In the genomic region with DNA sequence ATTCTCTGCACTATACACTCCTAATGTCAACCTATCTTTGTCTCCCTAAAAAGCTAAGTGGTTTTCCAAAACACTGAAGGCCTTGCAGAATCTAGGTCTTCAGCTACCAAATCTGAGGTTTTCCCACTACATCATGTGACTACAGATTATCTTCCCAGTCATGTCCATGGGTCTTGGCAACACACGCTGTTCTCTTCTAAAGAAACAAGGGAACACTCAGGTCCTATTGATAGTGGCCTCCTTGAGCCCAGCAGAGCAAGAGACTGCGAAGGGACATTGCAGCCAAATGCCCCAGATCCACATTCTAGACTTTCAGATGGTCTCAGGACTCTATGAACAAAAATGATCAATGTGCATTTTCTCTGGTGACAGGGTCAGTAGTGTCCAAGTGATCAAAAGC, we compare ENCODE assay signal across 28 mouse cellular contexts. TPM values are rescaled to one million over a fixed set of nuclear protein-coding genes. Genes with fewer than 3 reads are reported as not detected.
A peak's percentile ranks its signal among the peaks of the same experiment; 100 is the strongest.
DNase-seq lines count a peak whose midpoint lies in the region; ATAC-seq and TF ChIP-seq lines count a peak whose summit lies in the region.
"Had no signal": no experiment of that assay in that cellular context is flagged by ENCODE, and none has a peak within 500 bp of the region (broad histone marks: within the 10 kb centered on the region; RNA-seq: fewer than 3 reads in every experiment).

No protein-coding gene starts in this region.

- no peak for TF ChIP-seq CTCF in lung, postnatal 0 days (IDR thresholded peaks at IDR 0.05)

- no peaks in the 10 kb centered on the region for H3K9me3 ChIP-seq in heart, embryonic 10.5 days
- no peaks in the 10 kb centered on the region for H3K9me3 ChIP-seq in lung, postnatal 0 days (ENCODE audit: low read length)
- H3K9me3 ChIP-seq: embryonic facial prominence, embryonic 15.5 days; hindbrain, embryonic 15.5 days; intestine, embryonic 15.5 days; limb, embryonic 10.5 days; liver, embryonic 15.5 days; lung, embryonic 15.5 days; neural tube, embryonic 13.5 days had no signal

- H3K36me3 ChIP-seq in heart, embryonic 10.5 days = no peaks in the 10 kb centered on the region
- H3K36me3 ChIP-seq in lung, postnatal 0 days (ENCODE audit: insufficient read depth, low read length) = no peaks in the 10 kb centered on the region
- H3K36me3 ChIP-seq: embryonic facial prominence, embryonic 15.5 days; hindbrain, embryonic 15.5 days; intestine, embryonic 15.5 days; limb, embryonic 10.5 days; liver, embryonic 15.5 days; lung, embryonic 15.5 days; neural tube, embryonic 13.5 days had no signal

- H3K9ac ChIP-seq in lung, postnatal 0 days (replicated peaks; ENCODE audit: low read depth) = no peak overlapping the region
- H3K9ac ChIP-seq: embryonic facial prominence, embryonic 15.5 days; hindbrain, embryonic 15.5 days; intestine, embryonic 15.5 days; liver, embryonic 15.5 days; lung, embryonic 15.5 days; neural tube, embryonic 13.5 days had no signal

- peak; percentile 37 to 66 for DNase-seq in heart, adult 18-20 months
- DNase-seq in heart, embryonic 10.5 days (ENCODE audit: low spot score) = no peak
- peak; percentile 41 to 49 for DNase-seq in layer of hippocampus, adult 8-10 months (ENCODE audit: low spot score in 2 of 2)
- no peak for DNase-seq in layer of hippocampus, postnatal 25 days (ENCODE audit: extremely low spot score in 1 of 2, low spot score in 1 of 2)
- peak; percentile 49 to 73 for DNase-seq in right cerebral cortex, postnatal 10 days (ENCODE audit: low spot score in 2 of 2)
- DNase-seq in right cerebral cortex, postnatal 14 days = no peak
- no peak for DNase-seq in lung, postnatal 0 days (ENCODE audit: low spot score)
- DNase-seq: adrenal gland, adult 8-10 months; cerebellum, adult 9-10 months; gastrocnemius, adult 2 months; heart, postnatal 36 days; kidney, adult 8-10 months; kidney, postnatal 10 days; liver; lung, postnatal 4 days; midbrain, embryonic 14.5 days; retina, postnatal 1 day had no signal

- no peak overlapping the region for H3K4me3 ChIP-seq in heart, embryonic 10.5 days
- H3K4me3 ChIP-seq in lung, postnatal 0 days (ENCODE audit: low read depth, low read length) = no peak overlapping the region
- H3K4me3 ChIP-seq: embryonic facial prominence, embryonic 15.5 days; gastrocnemius, adult 2 months; hindbrain, embryonic 15.5 days; intestine, embryonic 15.5 days; limb, embryonic 10.5 days; liver, embryonic 15.5 days; lung, embryonic 15.5 days; myocyte; neural tube, embryonic 13.5 days had no signal

- H3K27ac ChIP-seq in heart, embryonic 10.5 days = no peak overlapping the region
- no peak overlapping the region for H3K27ac ChIP-seq in lung, postnatal 0 days (ENCODE audit: low read length)
- H3K27ac ChIP-seq: embryonic facial prominence, embryonic 15.5 days; gastrocnemius, adult 2 months; hindbrain, embryonic 15.5 days; intestine, embryonic 15.5 days; limb, embryonic 10.5 days; liver, embryonic 15.5 days; lung, embryonic 15.5 days; neural tube, embryonic 13.5 days; stomach, postnatal 0 days had no signal

- H3K27me3 ChIP-seq in heart, embryonic 10.5 days (ENCODE audit: insufficient read depth, poor library complexity, severe bottlenecking) = no peaks in the 10 kb centered on the region
- H3K27me3 ChIP-seq in lung, postnatal 0 days (replicated peaks; ENCODE audit: insufficient read depth, low read length) = no peaks in the 10 kb centered on the region
- H3K27me3 ChIP-seq: embryonic facial prominence, embryonic 15.5 days; hindbrain, embryonic 15.5 days; intestine, embryonic 15.5 days; liver, embryonic 15.5 days; lung, embryonic 15.5 days; neural tube, embryonic 13.5 days had no signal

- no peak overlapping the region for H3K4me2 ChIP-seq in lung, postnatal 0 days (replicated peaks; ENCODE audit: low read depth, low read length)
- H3K4me2 ChIP-seq: embryonic facial prominence, embryonic 15.5 days; hindbrain, embryonic 15.5 days; intestine, embryonic 15.5 days; liver, embryonic 15.5 days; lung, embryonic 15.5 days; neural tube, embryonic 13.5 days had no signal

- 73% methylated on average over 2 of the region's 2 CpGs for WGBS in heart, embryonic 10.5 days
- 82% methylated on average over 2 of the region's 2 CpGs for WGBS in lung, postnatal 0 days

- no peaks in the 10 kb centered on the region for H3K4me1 ChIP-seq in heart, embryonic 10.5 days
- H3K4me1 ChIP-seq in lung, postnatal 0 days (ENCODE audit: insufficient read depth, low read depth, low read length) = no peaks in the 10 kb centered on the region
- H3K4me1 ChIP-seq: embryonic facial prominence, embryonic 15.5 days; hindbrain, embryonic 15.5 days; intestine, embryonic 15.5 days; limb, embryonic 10.5 days; liver, embryonic 15.5 days; lung, embryonic 15.5 days; neural tube, embryonic 13.5 days had no signal

- TF ChIP-seq EP300 in lung, postnatal 0 days (IDR thresholded peaks at IDR 0.05) = no peak

- no peak for ATAC-seq in lung, postnatal 0 days
- ATAC-seq: activated CD4-positive, CD25-positive, alpha-beta regulatory T cell, adult 4 months; forebrain, embryonic 14.5 days; intestine, embryonic 15.5 days had no signal

RNA-seq across cellular contexts. Expression of gene Tnik, which starts 20.5 kb away (rescaled TPM):
- 10 to 100 TPM; 22.8 to 26.3 TPM for total RNA-seq in heart, adult 18-20 months (2021)
- 5.9 and 6.1 TPM in 2 replicates for polyA plus RNA-seq in heart, embryonic 10.5 days (2016; fragmentation: Nextera tagmentation; extraction: Ambion mirVana)
- total RNA-seq in layer of hippocampus, adult 8-10 months (2022) = 100 to 1,000 TPM; 174 to 209 (median 197) TPM
- 100 to 1,000 TPM; 166 to 227 TPM for total RNA-seq in layer of hippocampus, postnatal 25 days (2021)
- polyA plus RNA-seq in lung, postnatal 0 days (2015; fragmentation: Nextera tagmentation; extraction: Ambion mirVana) = 6.1 and 7.3 TPM in 2 replicates

Comparison
In these comparisons a context has a peak if more than half of its experiments do, and no peak if none do; other contexts are left out.
1. DNase-seq: peak in heart, adult 18-20 months (2 of 2), layer of hippocampus, adult 8-10 months (2 of 2) and right cerebral cortex, postnatal 10 days (2 of 2); none in heart, embryonic 10.5 days (single experiment), layer of hippocampus, postnatal 25 days (0 of 2), right cerebral cortex, postnatal 14 days (single experiment) and lung, postnatal 0 days (single experiment).
2. RNA of gene Tnik, which starts 20.5 kb away (total RNA-seq): 166 to 227 TPM in layer of hippocampus, postnatal 25 days and 174 to 209 TPM in layer of hippocampus, adult 8-10 months; 22.8 to 26.3 TPM in heart, adult 18-20 months; every median in the first group is over 4 times any median in the second.